Mouse (Mus musculus) ES-Bruce4 (cell line): ENCODE data around the gene Ttc6. TPM values are rescaled to one million over a fixed set of nuclear protein-coding genes. Genes with fewer than 3 reads are reported as not detected.

Experiments used
- H3K27ac ChIP-seq: 2 replicates; pipeline ENCODE4 v1.5.1; 2012; ENCODE audit warnings: low read length, inconsistent platforms; ENCODE audit not compliant: insufficient read depth
- H3K27me3 ChIP-seq: 2 replicates; pipeline ENCODE4 v1.6.1; 2012; ENCODE audit warnings: mild to moderate bottlenecking, low read length, inconsistent platforms; ENCODE audit not compliant: control insufficient read depth, poor library complexity, insufficient read depth, severe bottlenecking
- H3K36me3 ChIP-seq: 2 replicates; pipeline ENCODE4 v1.6.1; 2012; ENCODE audit warnings: inconsistent platforms, mild to moderate bottlenecking, low read length, moderate library complexity; ENCODE audit not compliant: control insufficient read depth, poor library complexity, insufficient read depth, severe bottlenecking
- H3K4me1 ChIP-seq: one replicate; pipeline ENCODE4 v1.8.1; 2011; ENCODE audit warnings: low read length; ENCODE audit not compliant: control insufficient read depth, insufficient read depth
- H3K4me3 ChIP-seq: 2 replicates; pipeline ENCODE4 v1.5.1; 2011; ENCODE audit warnings: low read depth, mild to moderate bottlenecking, low read length
- H3K9ac ChIP-seq: 2 replicates; pipeline ENCODE4 v1.6.1; 2012; ENCODE audit warnings: low read depth, mild to moderate bottlenecking, inconsistent platforms; ENCODE audit not compliant: poor library complexity, severe bottlenecking
- H3K9me3 ChIP-seq: replicated peaks from 2 replicates; pipeline ENCODE4 v1.6.1; 2012; ENCODE audit warnings: mild to moderate bottlenecking, low read length, inconsistent platforms; ENCODE audit not compliant: control insufficient read depth, poor library complexity, insufficient read depth, severe bottlenecking
- CTCF ChIP-seq: IDR thresholded peaks from one replicate; pipeline ENCODE4 v1.8.1; 2011; ENCODE audit warnings: low read depth, low read length
- EP300 ChIP-seq: IDR thresholded peaks from 2 replicates; pipeline ENCODE4 v1.6.1; 2011; ENCODE audit warnings: low read depth, low read length; ENCODE audit not compliant: insufficient read depth
- POLR2A ChIP-seq: IDR thresholded peaks from one replicate; pipeline ENCODE4 v1.8.1; 2011; ENCODE audit warnings: low read length; ENCODE audit not compliant: insufficient read depth
- polyA plus RNA-seq: library from polyadenylated mRNA; stranded (reverse); fragments of >200 nt; gene quantifications from 2 replicates; pipeline ENCODE4 v1.2.4, GENCODE M21; 2011; ENCODE audit warnings: low read depth; ENCODE audit not compliant: missing spikeins, insufficient read depth, insufficient read length

The Ttc6 gene
- polyA plus RNA-seq, 1 experiment = 0.22 TPM

DNA sequence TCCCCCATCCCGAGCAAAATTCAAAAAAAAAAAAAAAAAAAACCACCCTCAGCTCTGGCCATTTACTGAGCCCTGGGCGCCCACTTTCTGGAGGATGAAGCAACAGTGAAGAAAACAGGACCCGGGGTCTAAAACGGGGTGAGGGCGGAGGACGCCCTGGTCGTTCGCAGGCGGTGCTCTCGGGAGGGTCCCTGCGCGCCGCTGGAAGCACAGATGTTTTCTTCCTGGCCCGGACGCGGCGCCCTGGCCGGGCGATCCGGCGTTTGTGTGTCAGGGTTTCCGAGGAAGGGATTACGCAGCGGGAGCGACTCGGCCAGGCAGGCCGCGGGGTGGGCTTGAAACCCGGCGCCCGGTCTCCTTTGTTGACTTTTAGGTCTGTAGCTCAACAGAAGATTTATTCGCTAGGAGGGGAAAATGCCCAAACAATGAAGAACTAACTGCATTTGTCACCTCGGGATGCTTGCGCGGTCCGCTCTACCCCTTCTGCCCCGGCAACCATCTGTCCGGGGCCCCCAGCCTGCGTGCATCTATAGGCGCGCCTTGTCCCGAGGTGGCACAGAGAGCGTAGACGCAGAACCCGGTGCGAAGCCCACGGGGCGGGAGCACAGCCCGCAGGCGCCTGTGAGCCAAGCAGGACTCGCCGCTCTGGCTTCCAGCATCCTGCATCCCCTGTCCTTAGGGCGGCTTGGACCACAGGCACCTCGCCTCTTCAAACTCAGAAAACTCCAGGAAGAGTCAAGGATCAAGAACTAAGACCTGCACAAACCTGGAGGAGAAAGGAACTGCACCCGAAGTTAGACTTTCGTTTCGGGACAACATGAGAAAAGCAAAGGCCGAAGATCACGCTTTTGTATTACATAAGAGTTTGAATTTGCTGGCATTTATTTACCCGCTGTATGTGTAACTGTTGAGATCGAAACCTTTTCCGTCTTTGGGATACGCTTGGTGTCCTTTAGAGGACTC is 25.0 kb upstream of the Ttc6 start:
- Histone ChIP-seq H3K9ac (peak overlapping the region; percentile 38), H3K9me3 (no peaks in the 10 kb centered on the region), H3K27me3 (peaks cover 39% of the 10 kb centered on the region), H3K4me3 (peak overlapping the region; percentile 50), H3K27ac (no peak overlapping the region), H3K4me1 (no peaks in the 10 kb centered on the region), H3K36me3 (no peaks in the 10 kb centered on the region)
- TF ChIP-seq EP300 (no peak), CTCF (no peak), POLR2A (no peak)

DNA sequence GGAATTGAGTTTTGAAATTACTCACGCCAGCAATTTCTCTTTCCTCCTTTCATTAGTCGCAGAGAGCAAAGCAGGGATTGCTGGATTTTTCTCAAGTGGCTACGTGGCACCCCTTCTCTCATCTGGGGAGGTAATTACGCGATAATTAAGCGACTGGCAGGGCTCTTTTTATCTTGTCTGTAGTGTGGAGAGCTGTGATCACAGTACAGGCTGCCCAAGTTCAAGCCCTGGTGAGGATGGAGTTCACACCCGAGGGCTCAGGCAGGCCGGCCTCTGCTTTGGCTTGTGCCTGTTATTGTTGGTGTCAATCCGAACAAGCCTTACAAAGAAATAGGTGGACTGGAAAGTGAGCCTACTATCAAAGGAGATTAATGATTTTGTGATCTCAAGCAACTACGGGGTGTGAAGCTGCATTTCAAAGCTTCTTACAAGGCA is 24.3 kb upstream of the Ttc6 start:
- TF ChIP-seq EP300 (no peak), CTCF (no peak), POLR2A (no peak)

DNA sequence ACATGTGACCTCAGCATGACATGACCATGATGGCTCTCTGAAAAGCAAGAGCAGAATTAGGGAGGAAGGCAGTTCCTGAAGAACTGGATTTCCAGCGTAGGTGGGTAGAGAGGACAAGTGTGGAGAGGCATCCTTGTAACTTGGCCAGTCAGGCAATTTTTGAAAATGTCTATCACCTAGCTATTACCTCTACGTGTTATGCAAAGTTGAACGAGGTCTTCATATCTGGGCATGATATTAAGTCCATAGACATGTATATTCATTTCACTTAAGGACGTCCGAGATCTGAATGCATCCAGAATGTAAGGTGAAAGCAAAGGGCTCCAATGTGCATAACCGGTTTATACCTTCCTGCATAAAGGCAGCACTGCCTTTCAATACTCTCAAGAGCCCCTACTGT is 22.8 kb upstream of the Ttc6 start:
- TF ChIP-seq EP300 = no peak
- no peak for TF ChIP-seq CTCF
- no peak for TF ChIP-seq POLR2A
- H3K4me1 ChIP-seq = no peaks in the 10 kb centered on the region
- H3K9ac ChIP-seq = no peak overlapping the region
- H3K27me3 ChIP-seq = peaks cover 41% of the 10 kb centered on the region
- no peaks in the 10 kb centered on the region for H3K36me3 ChIP-seq
- H3K27ac ChIP-seq = no peak overlapping the region
- H3K4me3 ChIP-seq = no peak overlapping the region
- H3K9me3 ChIP-seq = no peaks in the 10 kb centered on the region

More for the DNA sequence above, 24.3 kb upstream of the Ttc6 start:
- H3K4me3 ChIP-seq = no peak overlapping the region
- no peak overlapping the region for H3K27ac ChIP-seq
- no peak overlapping the region for H3K9ac ChIP-seq
- H3K27me3 ChIP-seq = peaks cover 38% of the 10 kb centered on the region
- no peaks in the 10 kb centered on the region for H3K4me1 ChIP-seq
- no peaks in the 10 kb centered on the region for H3K36me3 ChIP-seq
- H3K9me3 ChIP-seq = no peaks in the 10 kb centered on the region

DNA sequence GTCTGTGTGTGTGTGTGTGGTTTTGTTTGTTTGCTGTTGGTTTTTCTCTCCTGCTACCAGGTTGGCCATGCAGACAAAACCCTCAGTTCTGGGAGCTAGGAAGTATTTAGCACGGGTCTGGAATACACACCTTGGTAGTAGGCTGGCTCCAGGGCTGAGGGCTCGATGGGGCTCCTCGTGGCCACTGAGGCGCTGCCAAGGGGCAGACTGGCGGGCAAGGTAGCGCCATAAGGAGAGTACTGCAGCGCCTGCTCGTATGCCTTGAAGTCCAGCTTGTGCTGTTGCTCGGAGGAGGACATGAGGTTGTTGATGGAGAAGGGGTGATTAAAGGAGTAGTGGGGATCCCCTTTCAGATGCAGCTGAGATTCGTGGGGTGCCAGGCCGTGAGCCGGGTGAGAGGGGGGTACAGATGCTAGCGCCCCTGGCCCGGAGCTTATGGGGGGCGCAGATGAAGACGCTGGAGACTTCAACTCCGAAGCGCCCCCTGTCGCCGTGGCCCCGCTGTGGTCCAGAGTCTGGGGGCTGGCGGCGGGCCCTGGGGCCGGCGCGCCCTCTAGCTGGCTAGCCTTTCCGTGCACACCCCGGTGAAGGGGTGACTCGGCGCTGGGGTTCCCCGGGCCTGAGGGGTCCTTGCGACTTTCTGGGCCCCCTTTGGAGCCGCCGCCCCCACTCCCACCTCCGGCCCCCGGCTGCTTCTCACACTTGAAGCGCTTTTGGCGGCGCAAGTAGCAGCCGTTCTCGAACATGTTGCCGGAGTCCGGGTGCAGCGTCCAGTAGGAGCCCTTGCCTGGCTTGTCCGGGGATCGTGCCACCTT is 21.8 kb upstream of the Ttc6 start:
- no peak for TF ChIP-seq EP300
- no peak for TF ChIP-seq POLR2A
- peak; percentile 67 for TF ChIP-seq CTCF
- Histone ChIP-seq H3K9ac (0 out of 2 replicates have a peak overlapping the region, but pooled peaks have one; percentile 26), H3K27me3 (peaks cover 41% of the 10 kb centered on the region), H3K4me1 (no peaks in the 10 kb centered on the region), H3K9me3 (no peaks in the 10 kb centered on the region), H3K4me3 (peak overlapping the region; percentile 47), H3K27ac (no peak overlapping the region), H3K36me3 (no peaks in the 10 kb centered on the region)

DNA sequence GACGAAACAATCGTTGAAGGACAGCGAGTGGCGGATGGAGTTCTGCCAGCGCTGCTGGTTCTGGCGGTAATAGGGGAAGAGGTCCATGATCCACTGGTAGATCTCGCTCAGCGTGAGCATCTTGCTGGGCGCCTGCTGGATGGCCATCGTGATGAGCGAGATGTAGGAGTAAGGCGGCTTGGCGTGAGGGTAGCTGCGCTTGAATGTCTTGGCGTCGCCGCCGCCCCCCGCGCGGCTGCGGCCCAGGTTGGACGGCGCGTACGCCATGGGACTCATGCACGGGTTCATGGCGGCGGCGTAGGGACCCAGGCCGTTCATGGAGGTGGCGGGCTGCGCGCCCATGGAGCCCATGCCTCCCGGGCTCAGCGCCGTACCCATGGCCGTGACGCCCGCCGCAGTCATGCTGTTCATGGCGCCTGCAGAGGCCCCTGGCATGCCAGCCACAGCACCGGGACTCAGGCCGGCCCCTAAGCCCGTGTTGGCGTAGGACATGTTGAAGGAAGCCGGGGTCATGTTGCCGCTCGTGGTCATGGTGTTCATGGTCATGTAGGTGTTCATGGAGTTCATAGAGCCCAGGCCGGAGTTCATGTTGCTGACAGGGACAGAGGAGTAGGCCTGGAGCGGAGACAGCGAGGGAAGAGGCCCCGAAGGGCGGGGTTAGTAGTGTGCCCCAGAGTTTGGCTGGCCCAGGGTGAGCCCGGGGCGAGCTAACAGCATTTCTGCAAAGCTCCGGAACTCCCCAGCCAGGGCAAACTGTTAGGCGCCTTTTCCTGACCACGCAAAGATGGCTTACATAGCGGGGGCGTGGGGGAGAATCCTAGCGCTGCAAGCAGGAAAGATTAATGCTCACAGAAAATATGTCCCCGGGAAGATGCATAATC is 20.9 kb upstream of the Ttc6 start:
- TF ChIP-seq CTCF (no peak), POLR2A (no peak), EP300 (no peak)
- H3K9ac ChIP-seq = 0 out of 2 replicates have a peak overlapping the region, but pooled peaks have one; percentile 26
- no peaks in the 10 kb centered on the region for H3K36me3 ChIP-seq
- no peak overlapping the region for H3K27ac ChIP-seq
- H3K4me1 ChIP-seq = no peaks in the 10 kb centered on the region
- peak overlapping the region; percentile 47 for H3K4me3 ChIP-seq
- H3K27me3 ChIP-seq = peaks cover 46% of the 10 kb centered on the region
- H3K9me3 ChIP-seq = no peaks in the 10 kb centered on the region
